8 mouse cellular contexts compared by ENCODE assay signal in the genomic region with DNA sequence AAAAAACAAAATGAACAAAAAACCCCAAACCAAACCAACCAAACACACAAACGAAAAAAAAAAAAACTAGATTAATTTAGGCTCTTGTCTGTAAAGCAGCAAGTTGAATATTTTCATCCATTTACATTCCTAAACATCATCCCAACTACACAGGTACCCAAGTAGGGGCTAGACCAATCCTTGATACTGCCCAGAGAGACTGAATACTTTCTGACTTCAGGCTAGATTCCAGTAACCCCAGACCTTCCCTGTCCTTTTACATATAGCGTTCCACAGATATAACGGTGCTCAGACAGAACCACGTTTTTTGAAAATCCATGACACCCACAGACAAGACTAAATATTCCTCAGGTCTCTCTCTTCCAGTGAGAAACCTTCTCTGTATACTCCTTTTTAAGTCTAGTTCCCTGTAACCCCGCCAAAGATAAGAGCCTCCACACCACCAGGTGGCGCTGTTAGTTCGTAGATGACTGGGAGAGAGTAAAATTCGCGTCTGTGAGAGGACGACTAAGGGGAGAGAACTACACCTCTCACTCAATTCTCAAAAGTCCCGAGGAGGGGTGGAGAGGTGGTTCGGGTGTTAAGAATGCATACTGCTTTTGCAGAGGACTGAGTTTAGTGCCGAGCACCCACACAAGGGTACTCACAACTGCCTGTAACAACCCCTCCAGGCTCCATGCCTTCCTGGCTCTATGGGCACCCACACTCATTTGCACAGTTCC. TPM values are rescaled to one million over a fixed set of nuclear protein-coding genes. Genes with fewer than 3 reads are reported as not detected.
A peak's percentile ranks its signal among the peaks of the same experiment; 100 is the strongest.
DNase-seq lines count a peak whose midpoint lies in the region; ATAC-seq and TF ChIP-seq lines count a peak whose summit lies in the region.

No protein-coding gene starts in this region.

- H3K4me2 ChIP-seq in intestine, embryonic 14.5 days (ENCODE audit: low read length) = peak overlapping the region; percentile 71

- DNase-seq in adipocyte (ENCODE audit: low spot score) = peak; percentile 67
- peak; percentile 61 for DNase-seq in gastrocnemius, postnatal 25 days
- DNase-seq in intestine, embryonic 14.5 days (ENCODE audit: low spot score) = peak; percentile 98
- DNase-seq in left cerebral cortex, postnatal 10 days (ENCODE audit: extremely low spot score in 1 of 2, low spot score in 2 of 2) = peak; percentile 85 to 92
- peak; percentile 88 to 93 for DNase-seq in right cerebral cortex, postnatal 10 days (ENCODE audit: low spot score in 2 of 2)
- peak; percentile 93 for DNase-seq in urinary bladder, postnatal 14 days (ENCODE audit: low spot score)

- H3K36me3 ChIP-seq in intestine, embryonic 14.5 days (ENCODE audit: control insufficient read depth, insufficient read depth, low read length) = no peaks in the 10 kb centered on the region

- peak overlapping the region; percentile 58 for H3K9ac ChIP-seq in intestine, embryonic 14.5 days (ENCODE audit: low read length)

- ATAC-seq in intestine, embryonic 14.5 days (replicated peaks; ENCODE audit: low FRiP score, low TSS enrichment, low read depth) = peak; percentile 73
- ATAC-seq in megakaryocyte progenitor cell, adult 5-6 weeks (replicated peaks; ENCODE audit: poor library complexity) = peak; percentile 98

- TF ChIP-seq CTCF in cortical plate, adult 2 months (IDR thresholded peaks at IDR 0.05; ENCODE audit: extremely low read depth, insufficient read depth, low read length) = peak; percentile 47

- H3K4me3 ChIP-seq in cortical plate, adult 2 months (ENCODE audit: insufficient read depth, low read length) = peak overlapping the region; percentile 16; the same call in 1 of the 2 replicates
- H3K4me3 ChIP-seq in intestine, embryonic 14.5 days (ENCODE audit: low read depth, low read length) = peak overlapping the region; percentile 44

- no peaks in the 10 kb centered on the region for H3K27me3 ChIP-seq in intestine, embryonic 14.5 days (replicated peaks; ENCODE audit: control insufficient read depth, insufficient read depth, low read length)

- 11% methylated on average over 13 of the region's 13 CpGs for WGBS in intestine, embryonic 14.5 days

- intact Hi-C loops in left cerebral cortex, postnatal 10 days (cut with DNase I) = loop anchor here (5.0 kb wide), 1 partner anchor 91 kb away; no protein-coding TSS in a partner anchor

- H3K4me1 ChIP-seq in cortical plate, adult 2 months (ENCODE audit: control insufficient read depth, insufficient read depth, low read length) = no peaks in the 10 kb centered on the region
- no peaks in the 10 kb centered on the region for H3K4me1 ChIP-seq in intestine, embryonic 14.5 days (replicated peaks; ENCODE audit: control insufficient read depth, insufficient read depth, low read length)

- H3K9me3 ChIP-seq in intestine, embryonic 14.5 days (ENCODE audit: control insufficient read depth, low read length) = no peaks in the 10 kb centered on the region

- TF ChIP-seq POLR2A in cortical plate, adult 2 months (IDR thresholded peaks at IDR 0.05; ENCODE audit: extremely low read depth, insufficient read depth, low read length) = no peak

- H3K27ac ChIP-seq in cortical plate, adult 2 months (ENCODE audit: insufficient read depth, low read length) = no peak overlapping the region
- no peak overlapping the region for H3K27ac ChIP-seq in intestine, embryonic 14.5 days (ENCODE audit: low read depth)

RNA-seq across cellular contexts. Expression of gene Cyp2s1, which starts 31.2 kb away (rescaled TPM):
- 4.1 and 4.9 TPM in 2 replicates for polyA plus RNA-seq in cortical plate, adult 2 months (2012; rRNA removed)
- total RNA-seq in gastrocnemius, postnatal 25 days (2021) = under 1 TPM; 0.13 to 0.16 TPM
- 30.6 and 34.6 TPM in 2 replicates for polyA plus RNA-seq in intestine, embryonic 14.5 days (2014; fragmentation: Nextera tagmentation; extraction: Ambion mirVana)
- 1 to 10 TPM; 5.5 to 8.1 TPM for total RNA-seq in left cerebral cortex, postnatal 10 days (2021)
- total RNA-seq in megakaryocyte progenitor cell, adult 5-6 weeks (2015) = 0.17 TPM in 1 of 2 replicates, not detected in the other
- total RNA-seq in megakaryocyte progenitor cell, adult 5-6 weeks (2017) = not detected in 2 replicates

RNA-seq across cellular contexts. Expression of gene Cyp2b10, which starts 49.5 kb away (rescaled TPM):
- 0.04 TPM in 1 of 2 replicates, not detected in the other for polyA plus RNA-seq in cortical plate, adult 2 months (2012; rRNA removed)
- not detected for total RNA-seq in gastrocnemius, postnatal 25 days (2021)
- not detected in 2 replicates for polyA plus RNA-seq in intestine, embryonic 14.5 days (2014; fragmentation: Nextera tagmentation; extraction: Ambion mirVana)
- not detected for total RNA-seq in left cerebral cortex, postnatal 10 days (2021)
- total RNA-seq in megakaryocyte progenitor cell, adult 5-6 weeks (2015) = not detected in 2 replicates
- not detected in 2 replicates for total RNA-seq in megakaryocyte progenitor cell, adult 5-6 weeks (2017)

RNA-seq across cellular contexts. Expression of gene Axl, which starts 59.4 kb away (rescaled TPM):
- polyA plus RNA-seq in cortical plate, adult 2 months (2012; rRNA removed) = 33.5 and 34.4 TPM in 2 replicates
- 10 to 100 TPM; 41.1 to 42.4 TPM for total RNA-seq in gastrocnemius, postnatal 25 days (2021)
- 71.1 and 73.5 TPM in 2 replicates for polyA plus RNA-seq in intestine, embryonic 14.5 days (2014; fragmentation: Nextera tagmentation; extraction: Ambion mirVana)
- 10 to 100 TPM; 29.7 to 38.5 TPM for total RNA-seq in left cerebral cortex, postnatal 10 days (2021)
- total RNA-seq in megakaryocyte progenitor cell, adult 5-6 weeks (2015) = 1.1 and 2.3 TPM in 2 replicates
- total RNA-seq in megakaryocyte progenitor cell, adult 5-6 weeks (2017) = 1.5 and 1.9 TPM in 2 replicates

Comparison
In these comparisons a context has a peak if more than half of its experiments do, and no peak if none do; other contexts are left out.
1. RNA of gene Cyp2s1, which starts 31.2 kb away (total RNA-seq): 5.5 to 8.1 TPM in left cerebral cortex, postnatal 10 days; 0.17 TPM in megakaryocyte progenitor cell, adult 5-6 weeks and 0.13 to 0.16 TPM in gastrocnemius, postnatal 25 days; every median in the first group is over 4 times any median in the second.
2. RNA of gene Axl, which starts 59.4 kb away (total RNA-seq): 41.1 to 42.4 TPM in gastrocnemius, postnatal 25 days and 29.7 to 38.5 TPM in left cerebral cortex, postnatal 10 days; 1.1 to 2.3 TPM in megakaryocyte progenitor cell, adult 5-6 weeks; every median in the first group is over 4 times any median in the second.
3. Peak in every context shown above with its lines, with median percentiles within 50 percentile points of each other: DNase-seq.